Mouse (Mus musculus): Measurements from ENCODE around the gene Olfr638. TPM values are rescaled to one million over a fixed set of nuclear protein-coding genes. Genes with fewer than 3 reads are reported as not detected.

The Olfr638 gene
- polyA plus RNA-seq, 1 experiment = not detected

DNA sequence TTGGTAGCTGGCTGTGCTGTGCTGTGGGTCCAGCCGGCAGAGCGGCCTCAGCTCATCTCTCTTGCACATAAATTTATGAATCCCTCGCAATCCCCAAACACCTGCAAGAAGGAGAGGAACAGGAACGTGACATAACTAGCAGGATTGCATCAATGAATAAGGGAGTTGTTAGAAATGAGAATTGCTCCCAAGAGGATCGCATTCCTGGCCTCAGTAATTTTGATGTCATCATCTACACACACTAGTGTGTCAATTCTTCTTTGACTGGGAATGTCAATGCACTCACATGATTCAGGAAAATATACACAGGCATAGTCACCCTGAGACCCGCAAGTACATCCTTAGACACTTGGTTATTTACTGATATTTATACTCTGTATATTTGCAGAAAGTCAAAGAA is 26.9 kb downstream of the Olfr638 start, which contains the start of gene Olfr640:
TSS of gene Olfr640 (minus strand) at position 101 of the 400 bp plus-strand sequence.
- no peak for DNase-seq
- H3K27ac ChIP-seq (ENCODE audit: insufficient read depth, low read depth, low read length) = no peak within 1 kb of the TSS
- 74% methylated on average over 6 of the region's 6 CpGs for WGBS
- no peaks in the 10 kb centered on the region for H3K4me1 ChIP-seq (ENCODE audit: control insufficient read depth, insufficient read depth, low read length)
- no peaks in the 10 kb centered on the region for H3K36me3 ChIP-seq (ENCODE audit: control insufficient read depth, insufficient read depth, low read length)
- no peaks in the 10 kb centered on the region for H3K27me3 ChIP-seq (replicated peaks; ENCODE audit: control insufficient read depth, insufficient read depth, low read length)
- no peak within 1 kb of the TSS for H3K4me3 ChIP-seq (ENCODE audit: insufficient read depth, low read depth, low read length)
- no peak for TF ChIP-seq POLR2A (IDR thresholded peaks at IDR 0.05; ENCODE audit: low read depth, low read length)
- TF ChIP-seq CTCF (conservative IDR thresholded peaks at IDR 0.05; ENCODE audit: insufficient read depth, insufficient read length, low read depth, low read length) = no peak

GRCm38 (mm10) chr7:104026978-104027377 is 28.4 kb downstream of the Olfr638 start:
- Histone ChIP-seq H3K36me3 (ENCODE audit: control insufficient read depth, insufficient read depth, low read length) (no peaks in the 10 kb centered on the region), H3K27me3 (replicated peaks; ENCODE audit: control insufficient read depth, insufficient read depth, low read length) (no peaks in the 10 kb centered on the region), H3K4me1 (ENCODE audit: control insufficient read depth, insufficient read depth, low read length) (no peaks in the 10 kb centered on the region), H3K27ac (ENCODE audit: insufficient read depth, low read depth, low read length) (no peak overlapping the region), H3K4me3 (ENCODE audit: insufficient read depth, low read depth, low read length) (no peak overlapping the region)
- TF ChIP-seq CTCF (conservative IDR thresholded peaks at IDR 0.05; ENCODE audit: insufficient read depth, insufficient read length, low read depth, low read length) = no peak
- TF ChIP-seq POLR2A (IDR thresholded peaks at IDR 0.05; ENCODE audit: low read depth, low read length) = no peak
- DNase-seq = no peak
- 78% methylated on average over 3 of the region's 3 CpGs for WGBS

- 55% methylated on average over 1 of the region's 1 CpGs for WGBS
- Histone ChIP-seq H3K36me3 (ENCODE audit: control insufficient read depth, insufficient read depth, low read length) (no peaks in the 10 kb centered on the region), H3K27me3 (replicated peaks; ENCODE audit: control insufficient read depth, insufficient read depth, low read length) (no peaks in the 10 kb centered on the region), H3K27ac (ENCODE audit: insufficient read depth, low read depth, low read length) (no peak within 1 kb of the TSS), H3K4me3 (ENCODE audit: insufficient read depth, low read depth, low read length) (no peak within 1 kb of the TSS), H3K4me1 (ENCODE audit: control insufficient read depth, insufficient read depth, low read length) (no peaks in the 10 kb centered on the region)
- DNase-seq = no peak
- TF ChIP-seq CTCF (conservative IDR thresholded peaks at IDR 0.05; ENCODE audit: insufficient read depth, insufficient read length, low read depth, low read length) = no peak
- no peak for TF ChIP-seq POLR2A (IDR thresholded peaks at IDR 0.05; ENCODE audit: low read depth, low read length)
Observed at GRCm38 (mm10) chr7:104035145-104035544, 36.6 kb downstream of the Olfr638 start, which contains the start of gene Olfr641. Gene Olfr641, plus strand, starts transcription at chr7:104035445.

GRCm38 (mm10) chr7:104050745-104051144 is 52.2 kb downstream of the Olfr638 start:
- WGBS = 87% methylated on average over 4 of the region's 4 CpGs
- no peaks in the 10 kb centered on the region for H3K36me3 ChIP-seq (ENCODE audit: control insufficient read depth, insufficient read depth, low read length)
- H3K4me3 ChIP-seq (ENCODE audit: insufficient read depth, low read depth, low read length) = no peak overlapping the region
- TF ChIP-seq POLR2A (IDR thresholded peaks at IDR 0.05; ENCODE audit: low read depth, low read length) = no peak
- TF ChIP-seq CTCF (conservative IDR thresholded peaks at IDR 0.05; ENCODE audit: insufficient read depth, insufficient read length, low read depth, low read length) = no peak
- no peak for DNase-seq
- H3K4me1 ChIP-seq (ENCODE audit: control insufficient read depth, insufficient read depth, low read length) = no peaks in the 10 kb centered on the region
- H3K27ac ChIP-seq (ENCODE audit: insufficient read depth, low read depth, low read length) = no peak overlapping the region
- no peaks in the 10 kb centered on the region for H3K27me3 ChIP-seq (replicated peaks; ENCODE audit: control insufficient read depth, insufficient read depth, low read length)

DNA sequence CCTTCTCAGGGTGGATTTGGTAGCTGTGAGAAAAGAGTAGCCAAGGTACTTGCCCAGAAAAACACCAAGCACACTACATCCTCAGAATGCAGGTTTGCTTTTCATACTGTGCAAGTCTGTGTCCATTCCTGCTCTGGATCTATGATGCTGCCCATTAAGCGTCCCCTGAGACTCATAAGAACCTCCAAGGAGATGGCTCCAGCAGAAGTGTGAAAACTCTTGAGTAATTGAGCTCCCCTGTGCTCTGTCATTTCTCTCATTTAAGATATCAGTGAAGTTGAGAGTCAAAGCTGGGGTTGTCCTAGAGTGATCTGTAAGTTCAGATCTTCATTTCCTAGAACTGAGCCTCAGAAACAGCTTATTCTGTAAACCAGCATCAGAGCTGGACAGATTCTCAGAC is 54.0 kb downstream of the Olfr638 start, which contains the start of gene Olfr642:
TSS of gene Olfr642 (minus strand) at position 101 of the 400 bp plus-strand sequence.
- 70% methylated on average over 1 of the region's 1 CpGs for WGBS
- Histone ChIP-seq H3K27me3 (replicated peaks; ENCODE audit: control insufficient read depth, insufficient read depth, low read length) (no peaks in the 10 kb centered on the region), H3K4me1 (ENCODE audit: control insufficient read depth, insufficient read depth, low read length) (no peaks in the 10 kb centered on the region), H3K36me3 (ENCODE audit: control insufficient read depth, insufficient read depth, low read length) (no peaks in the 10 kb centered on the region), H3K27ac (ENCODE audit: insufficient read depth, low read depth, low read length) (no peak within 1 kb of the TSS), H3K4me3 (ENCODE audit: insufficient read depth, low read depth, low read length) (no peak within 1 kb of the TSS)
- no peak for DNase-seq
- TF ChIP-seq CTCF (conservative IDR thresholded peaks at IDR 0.05; ENCODE audit: insufficient read depth, insufficient read length, low read depth, low read length) (no peak), POLR2A (IDR thresholded peaks at IDR 0.05; ENCODE audit: low read depth, low read length) (no peak)

Other genes starting within 250 kb of the Olfr638 start
- gene Olfr630, start 241.4 kb upstream of the Olfr638 start, polyA plus RNA-seq (2012; rRNA removed) = not detected in 2 replicates
- not detected in 2 replicates for gene Olfr69, start 227.2 kb upstream of the Olfr638 start, polyA plus RNA-seq (2012; rRNA removed)
- gene Olfr68, start 219.0 kb upstream of the Olfr638 start, polyA plus RNA-seq (2012; rRNA removed) = not detected in 2 replicates
- not detected in 2 replicates for gene Olfr67, start 206.9 kb upstream of the Olfr638 start, polyA plus RNA-seq (2012; rRNA removed)
- gene Hbb-bt, start 184.8 kb upstream of the Olfr638 start, polyA plus RNA-seq (2012; rRNA removed) = 323 and 441 TPM in 2 replicates
- gene Hbb-bs, start 170.7 kb upstream of the Olfr638 start, polyA plus RNA-seq (2012; rRNA removed) = 3,704 and 5,002 TPM in 2 replicates
- gene Hbb-bh2, start 158.2 kb upstream of the Olfr638 start, polyA plus RNA-seq (2012; rRNA removed) = not detected in 2 replicates
- gene Hbb-bh1, start 155.6 kb upstream of the Olfr638 start, polyA plus RNA-seq (2012; rRNA removed) = not detected in 2 replicates
- not detected in 2 replicates for gene Hbb-y, start 145.5 kb upstream of the Olfr638 start, polyA plus RNA-seq (2012; rRNA removed)
- not detected in 2 replicates for gene Olfr66, start 112.5 kb upstream of the Olfr638 start, polyA plus RNA-seq (2012; rRNA removed)
- gene Olfr64, start 104.3 kb upstream of the Olfr638 start, polyA plus RNA-seq (2012; rRNA removed) = not detected in 2 replicates
- not detected in 2 replicates for gene Olfr65, start 95.3 kb upstream of the Olfr638 start, polyA plus RNA-seq (2012; rRNA removed)
- gene Olfr631, start 69.9 kb upstream of the Olfr638 start, polyA plus RNA-seq (2012; rRNA removed) = not detected in 2 replicates
- gene Olfr632, start 64.4 kb upstream of the Olfr638 start, polyA plus RNA-seq (2012; rRNA removed) = not detected in 2 replicates
- not detected in 2 replicates for gene Olfr633, start 54.3 kb upstream of the Olfr638 start, polyA plus RNA-seq (2012; rRNA removed)
- not detected in 2 replicates for gene Olfr635, start 27.6 kb upstream of the Olfr638 start, polyA plus RNA-seq (2012; rRNA removed)
- not detected in 2 replicates for gene Olfr639, start 18.6 kb downstream of the Olfr638 start, polyA plus RNA-seq (2012; rRNA removed)
- not detected in 2 replicates for gene Olfr640, start 26.8 kb downstream of the Olfr638 start, polyA plus RNA-seq (2012; rRNA removed)
- gene Olfr641, start 36.7 kb downstream of the Olfr638 start, polyA plus RNA-seq (2012; rRNA removed) = not detected in 2 replicates
- not detected in 2 replicates for gene Olfr642, start 53.9 kb downstream of the Olfr638 start, polyA plus RNA-seq (2012; rRNA removed)
- gene 4930516K23Rik, start 62.7 kb downstream of the Olfr638 start, polyA plus RNA-seq (2012; rRNA removed) = not detected in 2 replicates
- gene Olfr644, start 73.1 kb downstream of the Olfr638 start, polyA plus RNA-seq (2012; rRNA removed) = not detected in 2 replicates
- gene Olfr645, start 86.7 kb downstream of the Olfr638 start, polyA plus RNA-seq (2012; rRNA removed) = not detected in 2 replicates
- not detected in 2 replicates for gene Olfr646, start 106.1 kb downstream of the Olfr638 start, polyA plus RNA-seq (2012; rRNA removed)
- gene Ubqln5, start 131.1 kb downstream of the Olfr638 start, polyA plus RNA-seq (2012; rRNA removed) = not detected in 2 replicates
- not detected in 2 replicates for gene Olfr643, start 138.7 kb downstream of the Olfr638 start, polyA plus RNA-seq (2012; rRNA removed)
- 0.07 and 0.09 TPM in 2 replicates for gene Ubqln3, start 144.5 kb downstream of the Olfr638 start, polyA plus RNA-seq (2012; rRNA removed)
- gene Ubqlnl, start 151.8 kb downstream of the Olfr638 start, polyA plus RNA-seq (2012; rRNA removed) = 0.18 TPM in 1 of 2 replicates, not detected in the other
- not detected in 2 replicates for gene Olfm5, start 166.1 kb downstream of the Olfr638 start, polyA plus RNA-seq (2012; rRNA removed)
- not detected in 2 replicates for gene Olfr648, start 184.6 kb downstream of the Olfr638 start, polyA plus RNA-seq (2012; rRNA removed)
- gene Olfr649, start 197.2 kb downstream of the Olfr638 start, polyA plus RNA-seq (2012; rRNA removed) = not detected in 2 replicates
- 0.88 and 1.0 TPM in 2 replicates for gene Trim6, start 220.0 kb downstream of the Olfr638 start, polyA plus RNA-seq (2012; rRNA removed)
- gene Trim34a, start 245.7 kb downstream of the Olfr638 start, polyA plus RNA-seq (2012; rRNA removed) = 3.3 and 5.1 TPM in 2 replicates

All from kidney, adult 2 months (tissue).